Mouse (Mus musculus) hindbrain, postnatal 0 days (tissue): ENCODE measurements around the gene Slc50a1. TPM values are rescaled to one million over a fixed set of nuclear protein-coding genes. Genes with fewer than 3 reads are reported as not detected.

Source experiments
- ATAC-seq: fragments of 200-750 bp; cut with Nextera tagmentation; 2 replicates; pipeline ENCODE4 v1.8.0; 2017; ENCODE audit warnings: mild to moderate bottlenecking, moderate TSS enrichment, moderate library complexity
- DNase-seq: peaks from one replicate; pipeline ENCODE4 v3.0.0-alpha.2; 2015; ENCODE audit warnings: low spot score
- H3K27ac ChIP-seq: fragments of 300-500 bp; sonication (generic); 2 replicates; pipeline ENCODE4 v1.5.1; 2014; ENCODE audit warnings: mild to moderate bottlenecking
- H3K27me3 ChIP-seq: fragments of 300-500 bp; sonication (generic); 2 replicates; pipeline ENCODE4 v1.6.1; 2014; ENCODE audit warnings: low read length, mixed read lengths; ENCODE audit not compliant: insufficient read depth
- H3K36me3 ChIP-seq: fragments of 300-500 bp; sonication (generic); 2 replicates; pipeline ENCODE4 v1.6.1; 2014; ENCODE audit warnings: low read length, mixed read lengths; ENCODE audit not compliant: insufficient read depth
- H3K4me1 ChIP-seq: fragments of 300-500 bp; sonication (generic); 2 replicates; pipeline ENCODE4 v1.6.1; 2014; ENCODE audit warnings: antibody characterized with exemption, low read length, mixed read lengths; ENCODE audit not compliant: insufficient read depth
- H3K4me2 ChIP-seq: fragments of 300-500 bp; sonication (generic); 2 replicates; pipeline ENCODE4 v1.6.1; 2014; ENCODE audit warnings: low read depth, mild to moderate bottlenecking, low read length, moderate library complexity, mixed read lengths
- H3K4me3 ChIP-seq: fragments of 300-500 bp; sonication (generic); 2 replicates; pipeline ENCODE4 v1.5.1; 2014; ENCODE audit warnings: low read length
- H3K9ac ChIP-seq: fragments of 300-500 bp; sonication (generic); replicated peaks from 2 replicates; pipeline ENCODE4 v1.6.1; 2014; ENCODE audit warnings: mild to moderate bottlenecking, low read length, moderate library complexity, mixed read lengths
- H3K9me3 ChIP-seq: fragments of 300-500 bp; sonication (generic); 2 replicates; pipeline ENCODE4 v1.6.1; 2016; ENCODE audit warnings: low read length, mixed read lengths
- CTCF ChIP-seq: IDR thresholded peaks from 2 replicates; pipeline ENCODE4 v1.5.1; 2016; ENCODE audit warnings: antibody characterized with exemption, control low read depth, low read depth
- WGBS: fragments of 180-500 bp; shearing (Covaris S2); extraction: QIAGEN DNeasy Blood & Tissue Kit; methylation state at CpG from one replicate; pipeline ENCODE4 v1.1.7; 2014; 5-methylcytosine and 5-hydroxymethylcytosine counted together
- polyA plus RNA-seq: library from polyadenylated mRNA; unstranded; fragments of >200 nt; fragmentation: Nextera tagmentation; extraction: Ambion mirVana; gene quantifications from 2 replicates; pipeline ENCODE4 v1.2.1, GENCODE M21; 2015
- total RNA-seq: library from RNA; depleted of rRNA; stranded (reverse); fragments of >200 nt; gene quantifications from 2 replicates; pipeline ENCODE4 v1.2.3, GENCODE M21; 2014

Slc50a1 gene
- total and polyA plus RNA-seq, 2 experiments from 2014 or later, result 30.1 to 47.2 TPM

DNA sequence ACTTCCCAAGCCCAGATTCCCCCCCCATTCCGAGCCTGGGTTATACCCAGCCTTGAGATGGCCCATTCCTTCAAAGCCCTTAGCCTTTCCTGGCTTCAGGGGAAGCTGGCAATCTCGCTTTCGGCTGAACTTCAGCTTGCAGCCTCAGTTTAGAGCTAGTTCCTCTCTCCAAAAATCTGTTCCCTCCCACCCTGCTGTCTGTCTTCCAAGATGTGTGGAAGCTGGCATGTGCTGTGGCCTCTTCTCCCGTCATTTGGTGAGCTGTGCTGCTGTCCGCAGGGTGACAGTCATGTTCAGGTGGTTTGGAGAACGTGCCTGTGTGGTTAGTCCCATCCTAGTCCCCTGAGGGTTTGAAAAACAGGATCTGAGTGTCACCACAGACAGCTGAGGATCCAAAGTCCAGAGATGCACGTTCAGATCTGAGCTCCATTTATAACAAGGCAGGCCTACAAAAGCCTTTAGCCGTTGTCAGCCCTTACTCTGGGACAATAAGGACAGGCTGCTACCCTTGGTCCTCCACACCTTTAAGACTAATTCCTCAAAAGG is 25.4 kb upstream of the Slc50a1 start:
- ATAC-seq (no peak), DNase-seq (no peak)
- Histone ChIP-seq H3K4me3 (no peak overlapping the region), H3K27ac (no peak overlapping the region), H3K9me3 (no peaks in the 10 kb centered on the region), H3K36me3 (no peaks in the 10 kb centered on the region), H3K27me3 (no peaks in the 10 kb centered on the region), H3K4me1 (no peaks in the 10 kb centered on the region), H3K4me2 (no peak overlapping the region), H3K9ac (no peak overlapping the region)
- WGBS, result 79% methylated on average over 8 of the region's 8 CpGs
- no peak for TF ChIP-seq CTCF

GRCm38 (mm10) chr3:89294195-89294594 is 23.8 kb upstream of the Slc50a1 start:
- Histone ChIP-seq H3K36me3 (no peaks in the 10 kb centered on the region), H3K9me3 (no peaks in the 10 kb centered on the region), H3K9ac (no peak overlapping the region), H3K4me3 (no peak overlapping the region), H3K27me3 (no peaks in the 10 kb centered on the region), H3K4me2 (no peak overlapping the region), H3K4me1 (no peaks in the 10 kb centered on the region), H3K27ac (no peak overlapping the region)
- DNase-seq, result no peak
- ATAC-seq, result no peak
- 82% methylated on average over 5 of the region's 5 CpGs for WGBS
- no peak for TF ChIP-seq CTCF

GRCm38 (mm10) chr3:89293247-89293918 is 23.0 kb upstream of the Slc50a1 start:
- H3K4me1 ChIP-seq, result no peaks in the 10 kb centered on the region
- WGBS, result 90% methylated on average over 11 of the region's 11 CpGs

DNA sequence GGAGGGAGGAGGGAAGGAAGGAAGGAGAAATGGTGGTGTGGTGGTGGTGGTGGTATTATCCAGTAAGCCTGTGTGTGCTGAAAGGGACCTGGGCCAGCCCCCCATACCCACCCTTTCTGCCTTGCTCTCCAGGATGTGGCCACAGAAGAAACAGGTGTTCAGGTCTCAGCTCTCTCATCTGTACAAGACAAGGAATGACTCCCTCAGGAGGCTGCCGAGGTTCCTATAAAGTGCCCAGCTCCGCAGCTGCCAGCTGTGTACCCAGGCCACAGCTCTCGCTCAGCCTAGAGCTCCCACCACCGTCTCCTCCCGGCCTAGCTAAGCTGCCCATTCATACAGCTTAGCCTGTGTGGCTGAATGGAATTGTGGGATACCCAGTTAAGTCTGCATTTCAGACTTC is 21.9 kb upstream of the Slc50a1 start:
- 70% methylated on average over 5 of the region's 5 CpGs for WGBS
- DNase-seq (no peak), ATAC-seq (no peak)
- Histone ChIP-seq H3K9me3 (no peaks in the 10 kb centered on the region), H3K27ac (no peak overlapping the region), H3K4me3 (no peak overlapping the region), H3K36me3 (no peaks in the 10 kb centered on the region), H3K4me2 (no peak overlapping the region), H3K4me1 (no peaks in the 10 kb centered on the region), H3K9ac (no peak overlapping the region), H3K27me3 (no peaks in the 10 kb centered on the region)
- TF ChIP-seq CTCF, result no peak

More at GRCm38 (mm10) chr3:89293247-89293918, 23.0 kb upstream of the Slc50a1 start:
- TF ChIP-seq CTCF, result no peak
- Histone ChIP-seq H3K9ac (no peak overlapping the region), H3K27ac (no peak overlapping the region), H3K4me3 (no peak overlapping the region), H3K9me3 (no peaks in the 10 kb centered on the region), H3K27me3 (no peaks in the 10 kb centered on the region), H3K4me2 (no peak overlapping the region), H3K36me3 (no peaks in the 10 kb centered on the region)
- ATAC-seq, result no peak
- DNase-seq, result no peak

GRCm38 (mm10) chr3:89291874-89292273 is 21.5 kb upstream of the Slc50a1 start:
- Histone ChIP-seq H3K36me3 (no peaks in the 10 kb centered on the region), H3K27ac (no peak overlapping the region), H3K4me3 (no peak overlapping the region), H3K4me2 (no peak overlapping the region), H3K9ac (no peak overlapping the region), H3K4me1 (no peaks in the 10 kb centered on the region), H3K27me3 (no peaks in the 10 kb centered on the region), H3K9me3 (no peaks in the 10 kb centered on the region)
- 79% methylated on average over 10 of the region's 10 CpGs for WGBS
- ATAC-seq, result no peak
- no peak for DNase-seq
- no peak for TF ChIP-seq CTCF

- no peak overlapping the region for H3K9ac ChIP-seq
- H3K36me3 ChIP-seq, result no peaks in the 10 kb centered on the region
- H3K27ac ChIP-seq, result no peak overlapping the region
- 44% methylated on average over 7 of the region's 7 CpGs for WGBS
- no peaks in the 10 kb centered on the region for H3K9me3 ChIP-seq
- no peak overlapping the region for H3K4me3 ChIP-seq
- DNase-seq, result no peak
- ATAC-seq, result no peak
- no peak for TF ChIP-seq CTCF
- no peaks in the 10 kb centered on the region for H3K27me3 ChIP-seq
- H3K4me2 ChIP-seq, result no peak overlapping the region
- no peaks in the 10 kb centered on the region for H3K4me1 ChIP-seq
Measured at GRCm38 (mm10) chr3:89288503-89288928, 18.1 kb upstream of the Slc50a1 start.

- no peaks in the 10 kb centered on the region for H3K4me1 ChIP-seq
- WGBS, result 68% methylated on average over 5 of the region's 5 CpGs
- DNase-seq, result no peak
- no peak overlapping the region for H3K9ac ChIP-seq
- H3K4me2 ChIP-seq, result no peak overlapping the region
- H3K36me3 ChIP-seq, result no peaks in the 10 kb centered on the region
- no peak overlapping the region for H3K4me3 ChIP-seq
- no peaks in the 10 kb centered on the region for H3K9me3 ChIP-seq
- no peak overlapping the region for H3K27ac ChIP-seq
- no peak for ATAC-seq
- no peaks in the 10 kb centered on the region for H3K27me3 ChIP-seq
- no peak for TF ChIP-seq CTCF
Measured at GRCm38 (mm10) chr3:89287286-89287685, 16.9 kb upstream of the Slc50a1 start.
